Mouse (Mus musculus): ENCODE results near the gene Yipf3. TPM values are rescaled to one million over a fixed set of nuclear protein-coding genes. Genes with fewer than 3 reads are reported as not detected.

Gene Yipf3
- polyA plus RNA-seq, 1 experiment from 2014 or later: 111 TPM

DNA sequence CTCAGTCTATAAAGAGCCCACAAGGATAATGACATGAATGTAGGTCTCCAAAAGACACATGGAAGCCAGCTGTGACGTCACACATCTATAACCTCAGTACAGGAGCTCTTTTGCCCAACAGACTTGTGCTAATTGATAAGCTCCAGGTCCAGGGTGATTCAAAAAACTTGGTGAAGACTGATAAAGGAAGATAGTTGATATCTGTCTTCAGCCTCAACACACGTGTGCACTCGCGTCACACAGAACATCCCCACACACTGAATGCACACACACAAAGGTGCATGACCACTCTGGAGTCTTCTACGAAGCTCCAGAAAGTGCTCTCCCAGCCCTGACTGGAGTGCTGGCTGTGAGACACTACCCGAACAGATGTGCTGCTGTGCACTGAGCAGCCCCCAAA, 10.8 kb upstream of the Yipf3 start:
- Histone ChIP-seq H3K4me1 (ENCODE audit: control insufficient read depth, insufficient read depth, low read length) (no peaks in the 10 kb centered on the region), H3K4me3 (replicated peaks; ENCODE audit: low read length) (no peak overlapping the region), H3K4me2 (ENCODE audit: low read depth, low read length) (no peak overlapping the region), H3K36me3 (ENCODE audit: control insufficient read depth, insufficient read depth, low read length) (peaks cover 12% of the 10 kb centered on the region), H3K27me3 (ENCODE audit: control insufficient read depth, insufficient read depth, low read length) (no peaks in the 10 kb centered on the region), H3K9ac (ENCODE audit: low read length) (no peak overlapping the region), H3K27ac (ENCODE audit: low read length) (no peak overlapping the region), H3K9me3 (replicated peaks; ENCODE audit: control insufficient read depth, low read length) (no peaks in the 10 kb centered on the region)
- WGBS: 88% methylated on average over 6 of the region's 6 CpGs
- no peak for ATAC-seq (ENCODE audit: insufficient read depth, low FRiP score)

DNA sequence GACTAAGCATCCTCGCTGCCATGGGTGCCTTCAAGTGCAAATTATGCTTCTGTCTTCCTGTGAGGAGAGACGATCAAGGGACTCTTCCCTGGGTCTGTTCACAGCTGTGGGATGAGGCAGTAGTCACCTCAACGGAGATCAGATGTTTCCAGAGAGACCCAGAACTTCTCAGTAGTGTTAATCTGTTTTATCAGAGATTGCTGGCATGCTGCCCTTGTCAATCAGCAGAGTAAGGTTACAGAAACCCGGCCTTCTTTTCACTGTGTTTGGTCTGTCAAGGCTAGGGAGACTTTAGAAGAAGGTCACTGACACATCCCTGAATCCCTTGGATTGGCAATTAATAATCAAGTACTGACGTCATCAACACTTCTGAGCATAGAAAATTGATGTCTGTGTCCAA, 10.4 kb upstream of the Yipf3 start:
- ATAC-seq (ENCODE audit: insufficient read depth, low FRiP score): no peak
- Histone ChIP-seq H3K27me3 (ENCODE audit: control insufficient read depth, insufficient read depth, low read length) (no peaks in the 10 kb centered on the region), H3K4me3 (replicated peaks; ENCODE audit: low read length) (no peak overlapping the region), H3K9ac (ENCODE audit: low read length) (no peak overlapping the region), H3K9me3 (replicated peaks; ENCODE audit: control insufficient read depth, low read length) (no peaks in the 10 kb centered on the region), H3K27ac (ENCODE audit: low read length) (no peak overlapping the region), H3K36me3 (ENCODE audit: control insufficient read depth, insufficient read depth, low read length) (peaks cover 15% of the 10 kb centered on the region), H3K4me1 (ENCODE audit: control insufficient read depth, insufficient read depth, low read length) (no peaks in the 10 kb centered on the region), H3K4me2 (ENCODE audit: low read depth, low read length) (no peak overlapping the region)
- 79% methylated on average over 5 of the region's 5 CpGs for WGBS

DNA sequence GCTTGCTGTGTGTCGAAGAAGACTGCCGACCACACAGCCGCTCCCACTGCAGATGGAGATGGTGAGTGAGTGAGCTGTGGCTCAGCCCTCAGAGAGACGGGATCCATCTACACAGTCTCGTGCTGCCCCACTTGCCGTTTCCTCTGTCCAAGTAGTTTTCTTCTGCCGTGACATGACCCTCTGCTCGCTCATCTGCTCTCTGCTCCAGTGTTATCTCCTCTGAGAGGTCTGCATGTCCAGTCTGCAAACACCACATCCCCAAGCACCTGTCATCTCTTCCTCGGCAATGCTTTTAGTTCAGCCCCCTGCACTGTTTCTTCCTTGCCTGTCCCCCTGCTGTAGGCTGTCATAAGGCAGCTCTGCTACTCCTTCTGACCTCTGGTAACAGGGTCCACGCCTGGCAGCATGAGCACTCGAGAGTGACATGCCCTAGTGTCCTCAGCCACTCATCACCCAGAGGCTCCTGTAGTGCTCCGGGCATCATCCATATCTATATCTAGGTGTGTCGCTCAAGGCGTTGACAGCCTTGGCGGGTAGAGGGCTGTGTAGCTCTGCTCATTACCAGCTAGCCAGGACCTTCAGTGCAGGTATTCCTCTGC, 8.3 kb upstream of the Yipf3 start:
- ATAC-seq (ENCODE audit: insufficient read depth, low FRiP score): no peak
- Histone ChIP-seq H3K4me1 (ENCODE audit: control insufficient read depth, insufficient read depth, low read length) (no peaks in the 10 kb centered on the region), H3K27me3 (ENCODE audit: control insufficient read depth, insufficient read depth, low read length) (no peaks in the 10 kb centered on the region), H3K9me3 (replicated peaks; ENCODE audit: control insufficient read depth, low read length) (no peaks in the 10 kb centered on the region), H3K36me3 (ENCODE audit: control insufficient read depth, insufficient read depth, low read length) (peaks cover 29% of the 10 kb centered on the region), H3K4me2 (ENCODE audit: low read depth, low read length) (no peak overlapping the region), H3K9ac (ENCODE audit: low read length) (no peak overlapping the region), H3K4me3 (replicated peaks; ENCODE audit: low read length) (no peak overlapping the region), H3K27ac (ENCODE audit: low read length) (no peak overlapping the region)
- WGBS: 91% methylated on average over 15 of the region's 15 CpGs

GRCm38 (mm10) chr17:46241471-46241870, 6.4 kb upstream of the Yipf3 start:
- 51% methylated on average over 11 of the region's 11 CpGs for WGBS
- no peak overlapping the region for H3K4me2 ChIP-seq (ENCODE audit: low read depth, low read length)
- peak; percentile 54; the same call in 1 of the 2 replicates for ATAC-seq (ENCODE audit: insufficient read depth, low FRiP score)
- no peaks in the 10 kb centered on the region for H3K9me3 ChIP-seq (replicated peaks; ENCODE audit: control insufficient read depth, low read length)
- no peaks in the 10 kb centered on the region; the same call in 1 of the 2 replicates for H3K4me1 ChIP-seq (ENCODE audit: control insufficient read depth, insufficient read depth, low read length)
- no peak overlapping the region for H3K4me3 ChIP-seq (replicated peaks; ENCODE audit: low read length)
- H3K27ac ChIP-seq (ENCODE audit: low read length): peak overlapping the region; percentile 13; the same call in 1 of the 2 replicates
- H3K27me3 ChIP-seq (ENCODE audit: control insufficient read depth, insufficient read depth, low read length): no peaks in the 10 kb centered on the region
- no peak overlapping the region for H3K9ac ChIP-seq (ENCODE audit: low read length)
- peaks cover 39% of the 10 kb centered on the region for H3K36me3 ChIP-seq (ENCODE audit: control insufficient read depth, insufficient read depth, low read length)

- Histone ChIP-seq H3K27me3 (ENCODE audit: control insufficient read depth, insufficient read depth, low read length) (no peaks in the 10 kb centered on the region), H3K9ac (ENCODE audit: low read length) (no peak overlapping the region), H3K27ac (ENCODE audit: low read length) (no peak overlapping the region; the same call in 1 of the 2 replicates), H3K4me3 (replicated peaks; ENCODE audit: low read length) (no peak overlapping the region), H3K4me1 (ENCODE audit: control insufficient read depth, insufficient read depth, low read length) (peaks cover 7% of the 10 kb centered on the region), H3K4me2 (ENCODE audit: low read depth, low read length) (no peak overlapping the region), H3K36me3 (ENCODE audit: control insufficient read depth, insufficient read depth, low read length) (peaks cover 38% of the 10 kb centered on the region), H3K9me3 (replicated peaks; ENCODE audit: control insufficient read depth, low read length) (no peaks in the 10 kb centered on the region)
- ATAC-seq (ENCODE audit: insufficient read depth, low FRiP score): no peak
- WGBS: 82% methylated on average over 13 of the region's 13 CpGs
These were observed 5.6 kb upstream of the Yipf3 start for GRCm38 (mm10) chr17:46242274-46242673.

DNA sequence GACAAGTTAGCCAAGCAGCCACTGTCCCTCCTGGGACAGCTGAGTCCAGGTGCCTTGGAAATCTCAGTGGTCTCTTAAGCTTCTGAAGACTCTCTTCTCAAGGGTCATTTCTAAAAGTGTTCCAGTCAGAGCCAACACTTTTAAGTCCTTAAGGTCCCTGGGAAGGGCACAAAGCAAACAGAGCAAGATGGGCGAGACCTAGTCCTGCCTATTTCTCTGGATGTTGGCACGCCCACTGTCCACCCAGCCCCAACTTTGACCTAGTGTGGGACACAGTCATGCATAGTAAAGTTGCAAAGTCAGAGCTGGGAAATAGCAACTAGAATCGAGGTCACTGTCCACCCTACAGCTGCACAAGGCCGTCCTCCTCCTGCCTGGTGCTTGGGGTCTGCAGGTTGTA, 4.9 kb upstream of the Yipf3 start:
- ATAC-seq (ENCODE audit: insufficient read depth, low FRiP score): no peak
- Histone ChIP-seq H3K9ac (ENCODE audit: low read length) (0 out of 2 replicates have a peak overlapping the region, but pooled peaks have one; percentile 4), H3K36me3 (ENCODE audit: control insufficient read depth, insufficient read depth, low read length) (peaks cover 36% of the 10 kb centered on the region), H3K4me2 (ENCODE audit: low read depth, low read length) (no peak overlapping the region), H3K4me1 (ENCODE audit: control insufficient read depth, insufficient read depth, low read length) (peaks cover 7% of the 10 kb centered on the region), H3K27ac (ENCODE audit: low read length) (no peak overlapping the region; the same call in 1 of the 2 replicates), H3K27me3 (ENCODE audit: control insufficient read depth, insufficient read depth, low read length) (no peaks in the 10 kb centered on the region), H3K4me3 (replicated peaks; ENCODE audit: low read length) (no peak overlapping the region), H3K9me3 (replicated peaks; ENCODE audit: control insufficient read depth, low read length) (no peaks in the 10 kb centered on the region)
- WGBS: 76% methylated on average over 4 of the region's 4 CpGs

GRCm38 (mm10) chr17:46243624-46244023, 4.3 kb upstream of the Yipf3 start:
- Histone ChIP-seq H3K4me1 (ENCODE audit: control insufficient read depth, insufficient read depth, low read length) (peaks cover 8% of the 10 kb centered on the region), H3K9ac (ENCODE audit: low read length) (no peak overlapping the region), H3K27ac (ENCODE audit: low read length) (no peak overlapping the region), H3K4me3 (replicated peaks; ENCODE audit: low read length) (no peak overlapping the region), H3K36me3 (ENCODE audit: control insufficient read depth, insufficient read depth, low read length) (peaks cover 36% of the 10 kb centered on the region), H3K4me2 (ENCODE audit: low read depth, low read length) (no peak overlapping the region), H3K27me3 (ENCODE audit: control insufficient read depth, insufficient read depth, low read length) (no peaks in the 10 kb centered on the region), H3K9me3 (replicated peaks; ENCODE audit: control insufficient read depth, low read length) (no peaks in the 10 kb centered on the region)
- no peak for ATAC-seq (ENCODE audit: insufficient read depth, low FRiP score)
- 73% methylated on average over 2 of the region's 2 CpGs for WGBS

GRCm38 (mm10) chr17:46244579-46244978, 3.3 kb upstream of the Yipf3 start:
- Histone ChIP-seq H3K4me2 (ENCODE audit: low read depth, low read length) (no peak overlapping the region), H3K9ac (ENCODE audit: low read length) (no peak overlapping the region), H3K27ac (ENCODE audit: low read length) (no peak overlapping the region), H3K27me3 (ENCODE audit: control insufficient read depth, insufficient read depth, low read length) (no peaks in the 10 kb centered on the region), H3K4me1 (ENCODE audit: control insufficient read depth, insufficient read depth, low read length) (peaks cover 15% of the 10 kb centered on the region), H3K4me3 (replicated peaks; ENCODE audit: low read length) (no peak overlapping the region), H3K9me3 (replicated peaks; ENCODE audit: control insufficient read depth, low read length) (no peaks in the 10 kb centered on the region), H3K36me3 (ENCODE audit: control insufficient read depth, insufficient read depth, low read length) (peaks cover 36% of the 10 kb centered on the region)
- 66% methylated on average over 10 of the region's 10 CpGs for WGBS
- ATAC-seq (ENCODE audit: insufficient read depth, low FRiP score): no peak

DNA sequence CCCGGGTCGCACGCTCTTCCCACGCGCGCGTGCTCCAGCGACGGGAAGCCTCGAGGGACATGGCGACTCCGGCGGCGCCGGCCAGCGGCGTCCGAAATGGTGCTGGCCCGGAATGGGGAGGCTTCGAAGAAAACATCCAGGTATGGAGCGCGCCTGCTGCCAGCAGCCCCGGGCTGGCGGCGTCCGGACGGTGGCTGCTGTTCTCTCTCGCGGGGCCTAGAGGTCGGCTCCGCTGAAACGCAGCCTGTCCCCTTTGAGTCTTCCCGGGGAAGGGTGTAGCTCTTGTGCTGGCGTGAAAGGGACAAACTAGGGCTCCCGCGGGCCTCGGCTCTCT, 276 bp downstream of the Yipf3 start:
- H3K4me3 ChIP-seq (replicated peaks; ENCODE audit: low read length): peak overlapping the region; percentile 84
- no peaks in the 10 kb centered on the region for H3K9me3 ChIP-seq (replicated peaks; ENCODE audit: control insufficient read depth, low read length)
- peak overlapping the region; percentile 75 for H3K27ac ChIP-seq (ENCODE audit: low read length)
- peak; percentile 31 for ATAC-seq (ENCODE audit: insufficient read depth, low FRiP score)
- no peaks in the 10 kb centered on the region for H3K27me3 ChIP-seq (ENCODE audit: control insufficient read depth, insufficient read depth, low read length)
- 0% methylated on average over 37 of the region's 37 CpGs for WGBS
- H3K9ac ChIP-seq (ENCODE audit: low read length): peak overlapping the region; percentile 96
- peaks cover 15% of the 10 kb centered on the region for H3K4me1 ChIP-seq (ENCODE audit: control insufficient read depth, insufficient read depth, low read length)
- H3K4me2 ChIP-seq (ENCODE audit: low read depth, low read length): peak overlapping the region; percentile 83
- peaks cover 37% of the 10 kb centered on the region for H3K36me3 ChIP-seq (ENCODE audit: control insufficient read depth, insufficient read depth, low read length)
